Mouse (Mus musculus): Measurements from ENCODE around the gene Tmem255a.

Tmem255a gene

DNA sequence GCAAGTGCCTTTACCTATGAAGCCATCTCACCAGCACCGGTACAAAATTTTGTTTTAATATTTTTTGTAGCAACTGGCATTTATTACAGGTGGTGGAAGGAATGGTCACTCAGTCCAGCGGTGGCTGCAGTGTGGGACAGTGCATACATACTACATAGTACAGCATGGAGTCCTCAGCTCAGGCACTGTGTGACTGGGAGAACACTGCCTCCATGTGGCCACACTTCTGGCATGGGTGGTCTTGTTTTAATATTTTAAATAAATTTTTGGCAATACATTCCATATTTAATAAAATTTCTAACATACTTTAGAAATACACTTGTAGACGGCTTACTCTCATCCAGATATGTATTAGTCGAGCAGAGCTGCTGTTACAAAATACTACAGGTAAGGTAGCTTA is 85.6 kb downstream of the Tmem255a start:
- no peak for DNase-seq (ENCODE audit: extremely low spot score, low spot score)

DNA sequence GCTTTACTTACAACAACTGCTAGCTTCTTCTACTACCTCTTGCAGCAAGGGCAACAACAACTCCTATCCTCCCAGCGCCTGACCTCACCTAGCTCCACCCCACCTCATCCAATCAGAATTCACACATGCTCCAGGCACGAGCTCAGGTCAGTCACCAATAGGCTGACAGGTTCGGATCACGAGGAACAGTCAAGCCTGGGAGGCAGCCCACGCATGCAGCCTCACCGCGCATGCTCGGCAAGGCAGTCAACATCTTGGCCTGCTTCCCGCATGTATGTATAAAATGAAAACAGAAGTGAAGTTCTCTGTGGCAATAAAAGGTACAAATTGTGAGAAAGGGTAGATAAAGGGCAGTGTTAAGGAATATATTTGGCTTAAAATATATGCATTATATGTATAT is 86.2 kb downstream of the Tmem255a start:
- DNase-seq (ENCODE audit: extremely low spot score, low spot score): no peak

DNA sequence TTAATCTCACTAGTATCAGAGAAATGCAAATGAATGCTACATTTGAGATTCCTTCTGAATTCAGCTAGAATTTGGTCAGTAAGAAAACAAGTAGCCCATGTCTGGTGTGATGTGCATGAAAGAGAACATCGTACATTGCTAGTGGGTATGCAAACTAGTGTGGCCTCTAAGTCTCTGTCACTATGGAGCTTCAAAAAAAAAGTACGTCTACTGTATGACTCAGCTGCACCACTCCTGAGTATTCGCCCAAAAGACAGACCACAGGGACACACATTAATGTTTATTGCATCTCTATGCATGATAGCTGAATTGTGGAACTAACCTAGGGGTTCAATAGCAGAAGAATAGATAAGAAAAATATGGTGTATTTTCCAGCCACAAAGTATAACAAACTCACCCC is 86.9 kb downstream of the Tmem255a start:
- no peak for DNase-seq (ENCODE audit: extremely low spot score, low spot score)

DNA sequence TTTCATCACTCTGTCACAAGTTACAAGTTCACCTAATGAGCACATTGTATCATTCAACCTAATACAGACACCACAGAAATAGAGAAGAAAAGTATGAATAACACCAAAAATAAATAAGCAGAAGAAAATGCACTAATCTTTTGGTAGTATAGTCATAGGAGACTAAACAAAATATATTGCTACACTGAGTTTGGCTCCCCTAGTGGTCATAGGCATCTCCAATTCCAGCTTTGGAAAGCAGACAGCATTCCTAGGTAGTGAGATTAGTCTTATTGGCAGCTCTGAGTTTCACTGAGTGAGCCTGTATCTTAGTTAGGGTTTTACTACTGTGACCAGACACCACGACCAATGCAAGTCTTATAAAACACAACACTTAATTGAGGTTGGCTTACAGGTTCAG is 93.1 kb downstream of the Tmem255a start:
- DNase-seq (ENCODE audit: extremely low spot score, low spot score): no peak

Measured in neural tube, embryonic 10.5 days (tissue).